Mouse (Mus musculus) NIH3T3 (cell line): ENCODE results near the gene Fut4.

Source experiments
- DNase-seq: peaks from one replicate; pipeline ENCODE4 v3.0.0-alpha.2; 2012; ENCODE audit warnings: low read depth

The Fut4 gene

GRCm38 (mm10) chr9:14752001-14752522 is at the start of gene Fut4:
Gene Fut4 (minus strand): TSS chr9:14752393.
- DNase-seq: no peak

GRCm38 (mm10) chr9:14787356-14787755 is 35.2 kb upstream of the Fut4 start:
- no peak for DNase-seq

- peak; percentile 95 for DNase-seq
These were observed 32.1 kb upstream of the Fut4 start, which contains the start of the genes Mre11a and Ankrd49 for GRCm38 (mm10) chr9:14784039-14785002. Gene Mre11a (plus strand): TSS chr9:14784654. Gene Ankrd49 (minus strand): TSS chr9:14784856.

GRCm38 (mm10) chr9:14778341-14778740 is 26.1 kb upstream of the Fut4 start:
- DNase-seq: no peak

- peak; percentile 45 for DNase-seq
These were observed 21.6 kb upstream of the Fut4 start for GRCm38 (mm10) chr9:14773813-14774212.

GRCm38 (mm10) chr9:14772074-14772473 is 19.9 kb upstream of the Fut4 start:
- no peak for DNase-seq

- DNase-seq: no peak
These were observed 18.7 kb upstream of the Fut4 start, which contains the start of gene 1700012B09Rik for GRCm38 (mm10) chr9:14770803-14771471. Gene 1700012B09Rik (minus strand): TSS chr9:14771030.

GRCm38 (mm10) chr9:14769811-14770210 is 17.6 kb upstream of the Fut4 start:
- DNase-seq: no peak

GRCm38 (mm10) chr9:14764765-14765164 is 12.6 kb upstream of the Fut4 start:
- peak; percentile 68 for DNase-seq

- peak; percentile 33 for DNase-seq
These were observed 7.1 kb upstream of the Fut4 start for GRCm38 (mm10) chr9:14759261-14759660.

GRCm38 (mm10) chr9:14758590-14758989 is 6.4 kb upstream of the Fut4 start:
- no peak for DNase-seq

GRCm38 (mm10) chr9:14754469-14754868 is 2.3 kb upstream of the Fut4 start:
- DNase-seq: no peak

GRCm38 (mm10) chr9:14753947-14754346 is 1.8 kb upstream of the Fut4 start:
- DNase-seq: no peak

- DNase-seq: no peak
These were observed 641 bp downstream of the Fut4 start for GRCm38 (mm10) chr9:14751503-14752000.

- DNase-seq: no peak
These were observed 1.2 kb downstream of the Fut4 start for GRCm38 (mm10) chr9:14750901-14751502.

GRCm38 (mm10) chr9:14740151-14740924 is 11.9 kb downstream of the Fut4 start, which contains the start of gene Piwil4:
Gene Piwil4 (minus strand): TSS chr9:14740733.
- no peak for DNase-seq

GRCm38 (mm10) chr9:14739498-14740150 is 12.6 kb downstream of the Fut4 start:
- no peak for DNase-seq

- DNase-seq: no peak
These were observed 21.2 kb downstream of the Fut4 start for GRCm38 (mm10) chr9:14730941-14731541.

GRCm38 (mm10) chr9:14728365-14728764 is 23.8 kb downstream of the Fut4 start:
- DNase-seq: no peak

- no peak for DNase-seq
These were observed 25.6 kb downstream of the Fut4 start for GRCm38 (mm10) chr9:14726629-14727028.
